Mouse (Mus musculus) liver, postnatal 0 days (tissue): ENCODE data around the gene Sdhaf1.

ENCODE experiments used
- CTCF ChIP-seq: sonication (generic); IDR thresholded peaks from 2 replicates; pipeline ENCODE4 v1.5.1; 2016; ENCODE audit warnings: antibody characterized with exemption, low read depth
- EP300 ChIP-seq: IDR thresholded peaks from 2 replicates; pipeline ENCODE4 v1.6.1; 2016; ENCODE audit warnings: antibody characterized with exemption, low read depth, mild to moderate bottlenecking

DNA sequence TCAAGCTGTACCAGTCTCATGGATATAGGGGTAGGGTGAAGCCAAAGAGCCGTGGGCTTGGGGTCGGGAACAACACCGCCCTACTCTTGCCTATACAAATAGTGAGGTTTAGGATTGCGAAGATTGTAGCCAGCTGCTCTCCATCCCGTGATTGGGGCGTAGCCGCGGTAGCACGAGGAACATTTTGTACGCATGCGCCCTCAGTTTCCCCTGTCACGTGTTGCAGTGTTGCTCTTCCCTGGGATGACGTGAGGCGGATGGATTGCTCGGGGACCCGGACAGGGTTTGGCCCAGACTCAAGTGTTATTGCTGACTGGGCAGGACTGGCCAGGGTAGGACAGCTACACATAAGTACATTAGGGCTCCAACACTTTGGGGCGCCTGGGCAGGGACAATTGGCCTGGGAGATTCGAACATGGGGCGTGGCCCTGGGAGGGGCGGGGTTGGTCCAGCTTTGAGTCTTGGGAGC lies 43.0 kb downstream of the Sdhaf1 start:
- TF ChIP-seq EP300: peak; percentile 46; the same call in 1 of the 2 replicates
- no peak for TF ChIP-seq CTCF
